Mouse (Mus musculus) brain, embryonic 14.5 days (tissue): ENCODE data around the gene Vmn1r205.

ENCODE experiments used
- CTCF ChIP-seq: fragments of 200-500 bp; IDR thresholded peaks from 2 replicates; pipeline ENCODE4 v1.5.1; 2012; ENCODE audit warnings: inconsistent platforms, mild to moderate bottlenecking, moderate library complexity, borderline replicate concordance; ENCODE audit not compliant: insufficient read depth, insufficient read length; ENCODE audit errors: extremely low read depth
- POLR2A ChIP-seq: fragments of 200-500 bp; IDR thresholded peaks from 2 replicates; pipeline ENCODE4 v1.6.1; 2012; ENCODE audit warnings: mild to moderate bottlenecking, inconsistent platforms, borderline replicate concordance; ENCODE audit not compliant: poor library complexity, insufficient read depth, insufficient read length, severe bottlenecking; ENCODE audit errors: extremely low read depth

DNA sequence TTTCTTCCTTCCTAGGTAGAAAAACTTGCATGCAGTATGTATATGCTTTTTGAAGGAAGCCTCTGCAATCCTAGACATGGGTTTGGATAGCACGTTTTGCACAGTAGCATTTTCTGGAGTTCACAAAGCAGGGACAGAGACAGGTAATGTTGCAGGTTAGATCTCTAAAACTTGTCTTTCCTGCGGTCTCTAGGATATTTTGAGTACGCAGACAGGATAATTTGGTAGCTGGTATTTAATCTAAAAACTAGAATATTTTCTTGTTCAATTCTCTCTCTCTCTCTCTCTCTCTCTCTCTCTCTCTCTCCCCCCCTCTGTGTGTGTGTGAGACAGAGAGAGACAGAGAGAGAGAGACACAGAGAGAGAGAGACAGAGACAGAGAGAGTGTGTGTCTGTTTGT lies at the start of gene Vmn1r205:
- no peak for TF ChIP-seq CTCF
- TF ChIP-seq POLR2A = no peak
